Mouse (Mus musculus) left cerebral cortex, adult 11 months (tissue): ENCODE measurements around the gene Cypt4.
"Not testable (repeated sequence)": the region's sequence is repeated elsewhere in the genome, so short reads cannot be mapped to it uniquely, and the experiment has no call there.

Experiments used
- DNase-seq: peaks from one replicate; pipeline ENCODE4 v3.0.0; 2022; ENCODE audit warnings: low spot score

Cypt4 gene

DNA sequence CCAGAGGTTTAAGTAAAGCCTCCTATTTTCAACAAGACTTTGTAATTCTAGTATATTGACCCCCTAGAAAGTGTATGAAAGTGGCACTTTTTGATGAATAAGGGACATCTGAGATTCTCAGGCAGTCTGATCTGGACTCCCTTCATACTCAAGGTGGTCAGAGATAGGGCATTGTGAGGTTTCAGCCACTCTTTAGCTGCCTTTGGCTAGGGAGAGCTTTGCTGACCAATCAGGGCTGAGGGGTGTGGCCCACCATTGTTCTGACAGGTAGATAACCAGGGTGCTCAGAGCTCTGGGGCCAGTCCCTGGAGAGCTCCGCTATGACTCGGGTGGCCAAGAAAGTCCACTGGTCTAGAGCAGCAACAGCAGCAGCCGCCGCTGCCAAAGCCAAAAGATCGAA, at the start of gene Cypt4:
Gene Cypt4, plus strand, starts transcription at position 301 of the 400 bp plus-strand sequence.
- DNase-seq: no peak

GRCm38 (mm10) chr9:24637341-24637740, 12.3 kb downstream of the Cypt4 start:
- DNase-seq: not testable (repeated sequence)
